Mouse (Mus musculus): ENCODE measurements around the gene Cacna1d.

Cacna1d gene

GRCm38 (mm10) chr14:30079729-30080128 lies 411.5 kb downstream of the Cacna1d start:
- DNase-seq (ENCODE audit: low spot score in 2 of 2): no peak

DNA sequence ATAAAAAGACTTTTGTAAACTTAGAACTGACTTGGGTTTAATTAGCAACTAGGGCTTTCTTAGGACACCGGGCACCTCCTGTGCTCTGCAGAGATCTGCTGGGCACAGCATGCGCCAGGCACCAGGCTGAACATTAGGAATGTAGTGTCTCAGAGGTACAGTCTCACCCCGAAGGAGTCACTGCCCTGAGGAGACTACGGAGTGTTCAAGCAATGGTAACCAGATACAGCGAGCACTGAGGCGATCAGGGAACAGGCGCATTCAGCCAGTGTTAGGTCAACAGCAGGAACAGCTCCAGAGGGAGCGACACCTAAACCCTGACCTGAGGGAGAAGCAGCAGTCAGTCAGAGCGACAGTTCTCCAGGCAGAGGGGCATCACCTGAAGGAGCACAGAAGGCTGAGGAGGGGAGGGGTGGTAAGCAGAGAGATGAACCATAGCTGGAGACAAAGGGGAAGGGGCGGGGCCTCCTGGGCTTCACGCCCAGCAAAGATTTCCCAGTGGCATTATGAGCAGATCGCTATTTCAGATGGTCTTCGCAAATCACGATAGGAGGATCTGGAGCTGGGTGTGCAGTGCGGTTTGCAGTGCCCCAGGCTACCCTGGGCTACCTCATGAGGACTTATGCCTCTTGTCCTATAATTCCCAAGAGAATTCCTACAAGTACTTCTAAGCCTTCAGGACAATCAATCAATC lies 413.0 kb downstream of the Cacna1d start:
- no peak for DNase-seq (ENCODE audit: low spot score in 2 of 2)

GRCm38 (mm10) chr14:30075268-30075887 lies 415.9 kb downstream of the Cacna1d start:
- no peak for DNase-seq (ENCODE audit: low spot score in 2 of 2)

DNA sequence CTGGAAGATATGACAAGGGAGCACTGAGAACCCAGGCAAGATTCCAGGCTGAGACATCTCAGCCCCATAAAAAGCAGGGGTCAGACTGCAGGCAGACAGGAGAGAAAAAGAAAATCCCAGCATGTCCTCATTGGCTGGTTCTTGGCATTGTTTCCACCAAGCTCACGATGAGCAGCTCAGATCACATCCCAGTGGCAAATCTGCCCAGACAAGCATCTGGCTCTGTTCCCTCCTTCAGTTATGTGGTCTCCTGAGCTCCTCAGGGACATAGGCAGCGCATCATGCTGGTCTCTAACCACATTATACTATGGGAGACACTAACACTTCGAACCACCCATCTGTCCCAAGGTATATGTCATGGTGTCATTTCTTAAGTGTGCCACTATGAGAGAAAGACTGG lies 422.7 kb downstream of the Cacna1d start:
- DNase-seq (ENCODE audit: low spot score in 2 of 2): no peak

GRCm38 (mm10) chr14:30066752-30067151 lies 424.5 kb downstream of the Cacna1d start:
- DNase-seq (ENCODE audit: low spot score in 2 of 2): no peak

GRCm38 (mm10) chr14:30064864-30065263 lies 426.4 kb downstream of the Cacna1d start:
- DNase-seq (ENCODE audit: low spot score in 2 of 2): no peak

DNA sequence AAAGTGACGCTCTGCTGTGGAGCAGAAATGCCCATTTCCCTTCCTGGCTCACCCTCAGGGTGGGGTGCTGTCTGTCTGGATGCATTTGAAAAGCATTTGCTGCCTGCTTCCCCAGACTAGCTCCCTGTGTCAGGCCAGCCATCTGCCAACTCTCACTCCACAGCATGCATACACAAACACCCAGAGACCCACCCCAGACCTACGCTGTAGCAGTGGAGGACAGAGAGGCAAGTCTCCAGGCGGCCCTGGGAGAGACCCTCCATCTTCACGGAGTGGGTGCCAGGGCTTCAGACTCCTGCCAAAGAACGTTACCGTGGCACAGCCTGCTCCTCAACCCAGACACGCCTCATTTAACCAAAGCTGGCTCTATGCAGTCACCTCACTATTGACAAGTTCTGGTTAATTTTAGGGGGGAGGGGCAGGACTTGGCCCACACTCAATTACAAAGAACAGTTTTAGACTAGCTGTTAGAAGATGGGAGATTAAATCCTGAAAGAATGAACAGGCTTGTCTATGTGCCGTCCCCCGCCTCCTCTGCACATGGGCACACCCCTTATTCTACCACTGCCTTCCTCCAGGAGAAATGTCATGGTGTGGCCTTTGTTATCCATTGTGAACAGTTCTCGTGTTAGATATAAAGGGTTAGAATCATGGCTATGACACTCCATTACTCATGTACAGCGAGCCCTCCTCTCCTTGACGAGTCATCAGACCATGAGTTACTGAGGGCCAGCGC lies 435.1 kb downstream of the Cacna1d start:
- no peak for DNase-seq (ENCODE audit: low spot score in 2 of 2)

- no peak for DNase-seq (ENCODE audit: low spot score in 2 of 2)
Observed at GRCm38 (mm10) chr14:30054922-30055321, 436.3 kb downstream of the Cacna1d start.

GRCm38 (mm10) chr14:30050280-30050679 lies 441.0 kb downstream of the Cacna1d start:
- DNase-seq (ENCODE audit: low spot score in 2 of 2): no peak

DNA sequence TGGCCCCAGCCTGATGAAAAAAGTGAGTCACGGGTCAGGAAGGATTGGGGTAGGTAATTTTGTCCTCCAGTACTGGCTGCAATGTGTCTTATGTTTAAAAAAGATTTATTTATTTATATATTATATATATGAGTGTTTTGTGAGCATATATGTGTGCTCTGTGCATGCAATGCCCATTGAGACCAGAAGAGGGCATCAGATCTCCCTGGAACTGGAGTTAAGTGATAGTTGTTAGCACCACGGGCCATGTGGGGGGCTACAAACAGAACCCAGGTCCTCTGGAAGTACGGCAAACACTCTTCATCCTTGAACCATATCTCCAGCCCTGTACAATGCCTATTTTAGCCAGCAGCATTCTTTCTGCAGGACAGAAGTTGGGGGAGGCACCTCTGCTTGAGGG lies 443.2 kb downstream of the Cacna1d start:
- no peak for DNase-seq (ENCODE audit: low spot score in 2 of 2)

- no peak for DNase-seq (ENCODE audit: low spot score in 2 of 2)
Observed at GRCm38 (mm10) chr14:30046976-30047375, 444.3 kb downstream of the Cacna1d start.

GRCm38 (mm10) chr14:30045704-30046220 lies 445.5 kb downstream of the Cacna1d start:
- no peak for DNase-seq (ENCODE audit: low spot score in 2 of 2)

- DNase-seq (ENCODE audit: low spot score in 2 of 2): no peak
Observed at GRCm38 (mm10) chr14:30045239-30045638, 446.0 kb downstream of the Cacna1d start.

DNA sequence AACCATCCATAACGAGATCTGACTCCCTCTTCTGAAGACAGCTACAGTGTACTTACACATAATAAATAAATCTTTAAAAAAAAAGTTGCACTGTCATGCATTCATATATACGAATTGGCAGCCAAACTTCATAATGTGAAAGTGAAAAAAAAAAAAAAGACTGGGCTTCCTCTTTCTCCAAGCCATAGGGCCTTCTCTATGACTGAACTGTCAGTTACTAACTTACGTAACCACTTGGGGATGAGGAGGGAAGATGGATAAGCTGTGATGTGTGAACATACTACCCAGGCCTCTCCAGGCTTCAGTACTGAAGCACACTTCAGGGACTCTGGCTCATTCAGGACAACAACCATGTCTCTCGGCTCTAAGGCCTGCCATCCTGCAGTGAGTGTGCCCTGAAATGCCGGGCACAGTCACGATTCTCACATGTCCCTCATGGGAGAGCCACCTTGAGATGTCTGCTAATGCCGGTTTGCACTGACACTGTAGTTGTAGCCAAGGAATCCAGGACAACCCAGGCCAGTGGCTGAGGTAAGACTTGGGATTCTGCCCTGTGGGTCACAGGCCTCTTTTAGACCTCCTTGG lies 447.8 kb downstream of the Cacna1d start:
- no peak for DNase-seq (ENCODE audit: low spot score in 2 of 2)

DNA sequence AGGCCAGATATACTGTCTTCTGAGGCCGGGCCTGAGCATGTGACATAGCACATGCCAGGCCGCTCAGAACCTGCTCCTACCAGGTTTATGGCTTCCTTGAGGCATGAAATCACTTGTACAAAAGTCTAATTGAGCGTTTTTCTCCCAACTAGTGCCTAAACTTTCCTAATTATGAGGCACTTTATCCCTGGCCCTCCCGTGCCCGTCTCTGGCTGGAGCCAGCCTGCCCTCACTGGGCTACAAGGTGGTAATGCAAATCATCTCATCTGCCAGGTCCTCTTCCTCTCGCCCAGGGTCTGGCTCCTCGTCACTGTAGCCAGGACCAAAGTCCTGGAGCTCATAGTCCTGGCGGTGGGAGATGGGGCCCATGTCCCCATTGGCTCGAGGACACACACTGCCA lies 449.4 kb downstream of the Cacna1d start:
- no peak for DNase-seq (ENCODE audit: low spot score in 2 of 2)

- no peak for DNase-seq (ENCODE audit: low spot score in 2 of 2)
Observed at GRCm38 (mm10) chr14:30039413-30039812, 451.8 kb downstream of the Cacna1d start.

DNA sequence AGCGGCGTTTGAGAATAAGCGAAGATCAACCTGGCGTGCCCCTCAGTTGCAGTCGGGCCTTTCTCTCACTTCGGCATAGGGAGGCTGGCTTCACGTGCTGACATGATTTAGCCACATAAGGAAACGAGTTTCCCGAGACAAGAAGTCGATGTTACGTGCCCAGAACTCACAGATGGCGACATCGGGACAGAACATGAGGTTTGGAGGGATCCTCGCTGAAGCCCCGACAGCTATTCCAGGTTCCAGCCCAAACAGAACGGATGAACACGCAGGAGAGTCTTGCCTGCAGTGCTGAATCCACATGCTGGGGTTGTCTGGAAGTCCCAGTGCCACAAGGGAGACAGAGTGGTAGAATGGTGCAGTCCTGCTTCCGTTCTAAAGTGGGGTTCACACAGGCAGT lies 452.8 kb downstream of the Cacna1d start:
- no peak for DNase-seq (ENCODE audit: low spot score in 2 of 2)

- DNase-seq (ENCODE audit: low spot score in 2 of 2): no peak
Observed at GRCm38 (mm10) chr14:30033405-30033804, 457.9 kb downstream of the Cacna1d start.

- peak; percentile 58 to 83 for DNase-seq (ENCODE audit: low spot score in 2 of 2)
Observed at GRCm38 (mm10) chr14:30027378-30027777, 463.9 kb downstream of the Cacna1d start.

GRCm38 (mm10) chr14:30024387-30024786 lies 466.9 kb downstream of the Cacna1d start:
- no peak for DNase-seq (ENCODE audit: low spot score in 2 of 2)

DNA sequence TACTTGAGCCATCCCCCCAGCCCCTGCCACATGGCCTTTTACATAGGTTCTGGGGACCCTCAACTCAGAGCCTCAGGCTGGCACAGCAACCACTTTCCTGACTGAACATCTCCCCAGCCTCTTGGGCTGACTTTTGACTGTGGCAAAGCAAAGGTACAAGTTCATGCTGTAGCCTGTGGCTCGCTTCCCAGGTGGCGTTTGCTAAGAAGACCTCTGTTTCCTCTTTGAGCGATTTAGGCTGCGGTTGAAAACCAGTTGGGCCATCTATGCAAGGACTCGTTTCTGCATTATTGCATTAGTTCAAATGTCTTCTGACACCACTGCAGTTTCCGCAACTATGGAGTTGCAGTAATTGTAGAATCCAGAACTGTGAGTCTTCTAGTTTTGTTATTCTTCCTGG lies 468.8 kb downstream of the Cacna1d start:
- no peak for DNase-seq (ENCODE audit: low spot score in 2 of 2)
